Mouse (Mus musculus): Measurements from ENCODE around the gene Vamp1. TPM values are rescaled to one million over a fixed set of nuclear protein-coding genes. Genes with fewer than 3 reads are reported as not detected.

Vamp1 gene
- polyA plus RNA-seq, 1 experiment from 2014 or later = 2.6 TPM

GRCm38 (mm10) chr6:125192016-125192714 lies 23.2 kb upstream of the Vamp1 start:
- H3K27ac ChIP-seq (ENCODE audit: low read depth) = peak overlapping the region; percentile 100
- peak overlapping the region; percentile 78 for H3K4me2 ChIP-seq
- peaks cover 49% of the 10 kb centered on the region for H3K36me3 ChIP-seq (ENCODE audit: insufficient read depth)
- H3K4me1 ChIP-seq (ENCODE audit: insufficient read depth) = peaks cover 6% of the 10 kb centered on the region; the same call in 1 of the 2 replicates
- H3K9me3 ChIP-seq (ENCODE audit: low read depth, low read length) = no peaks in the 10 kb centered on the region
- peak overlapping the region; percentile 71 for H3K4me3 ChIP-seq (ENCODE audit: low read depth, low read length)
- under 1% methylated on average over 34 of the region's 34 CpGs for WGBS
- peak overlapping the region; percentile 84 for H3K9ac ChIP-seq
- ATAC-seq (ENCODE audit: insufficient read depth) (peak; percentile 93), DNase-seq (peak; percentile 97)
- no peak for TF ChIP-seq CTCF (IDR thresholded peaks at IDR 0.05; ENCODE audit: low read depth)
- H3K27me3 ChIP-seq (ENCODE audit: insufficient read depth, low read length) = no peaks in the 10 kb centered on the region

- H3K9me3 ChIP-seq (ENCODE audit: low read depth, low read length) = no peaks in the 10 kb centered on the region
- peak overlapping the region; percentile 78 for H3K4me2 ChIP-seq
- WGBS = 31% methylated on average over 5 of the region's 5 CpGs
- H3K27me3 ChIP-seq (ENCODE audit: insufficient read depth, low read length) = no peaks in the 10 kb centered on the region
- peak overlapping the region; percentile 100 for H3K27ac ChIP-seq (ENCODE audit: low read depth)
- DNase-seq = no peak
- no peak for TF ChIP-seq CTCF (IDR thresholded peaks at IDR 0.05; ENCODE audit: low read depth)
- peaks cover 6% of the 10 kb centered on the region; the same call in 1 of the 2 replicates for H3K4me1 ChIP-seq (ENCODE audit: insufficient read depth)
- ATAC-seq (ENCODE audit: insufficient read depth) = no peak
- H3K36me3 ChIP-seq (ENCODE audit: insufficient read depth) = peaks cover 42% of the 10 kb centered on the region
- peak overlapping the region; percentile 71 for H3K4me3 ChIP-seq (ENCODE audit: low read depth, low read length)
- H3K9ac ChIP-seq = peak overlapping the region; percentile 84
Measured at GRCm38 (mm10) chr6:125192841-125193240, 22.5 kb upstream of the Vamp1 start.

- no peak for DNase-seq
- Histone ChIP-seq H3K36me3 (ENCODE audit: insufficient read depth) (peaks cover 37% of the 10 kb centered on the region), H3K9ac (no peak overlapping the region; the same call in 1 of the 2 replicates), H3K4me2 (peak overlapping the region; percentile 78), H3K27me3 (ENCODE audit: insufficient read depth, low read length) (no peaks in the 10 kb centered on the region), H3K4me3 (ENCODE audit: low read depth, low read length) (peak overlapping the region; percentile 71), H3K9me3 (ENCODE audit: low read depth, low read length) (no peaks in the 10 kb centered on the region), H3K4me1 (ENCODE audit: insufficient read depth) (peaks cover 6% of the 10 kb centered on the region; the same call in 1 of the 2 replicates), H3K27ac (ENCODE audit: low read depth) (no peak overlapping the region)
- WGBS = 59% methylated on average over 7 of the region's 7 CpGs
- no peak for ATAC-seq (ENCODE audit: insufficient read depth)
- no peak for TF ChIP-seq CTCF (IDR thresholded peaks at IDR 0.05; ENCODE audit: low read depth)
Measured at GRCm38 (mm10) chr6:125193390-125193789, 22.0 kb upstream of the Vamp1 start.

- Histone ChIP-seq H3K9me3 (ENCODE audit: low read depth, low read length) (no peaks in the 10 kb centered on the region), H3K4me1 (ENCODE audit: insufficient read depth) (0 out of 2 replicates have a peak, but pooled peaks cover 3% of the 10 kb centered on the region), H3K9ac (no peak overlapping the region), H3K27me3 (ENCODE audit: insufficient read depth, low read length) (no peaks in the 10 kb centered on the region), H3K4me2 (no peak overlapping the region), H3K27ac (ENCODE audit: low read depth) (no peak overlapping the region), H3K4me3 (ENCODE audit: low read depth, low read length) (no peak overlapping the region), H3K36me3 (ENCODE audit: insufficient read depth) (peaks cover 23% of the 10 kb centered on the region)
- no peak for TF ChIP-seq CTCF (IDR thresholded peaks at IDR 0.05; ENCODE audit: low read depth)
- DNase-seq (no peak), ATAC-seq (ENCODE audit: insufficient read depth) (no peak)
- 38% methylated on average over 1 of the region's 1 CpGs for WGBS
Measured at GRCm38 (mm10) chr6:125195541-125196075, 19.7 kb upstream of the Vamp1 start.

GRCm38 (mm10) chr6:125196301-125196700 lies 19.1 kb upstream of the Vamp1 start:
- Histone ChIP-seq H3K9me3 (ENCODE audit: low read depth, low read length) (no peaks in the 10 kb centered on the region), H3K9ac (no peak overlapping the region), H3K36me3 (ENCODE audit: insufficient read depth) (peaks cover 23% of the 10 kb centered on the region), H3K4me3 (ENCODE audit: low read depth, low read length) (no peak overlapping the region), H3K27ac (ENCODE audit: low read depth) (no peak overlapping the region), H3K4me1 (ENCODE audit: insufficient read depth) (0 out of 2 replicates have a peak, but pooled peaks cover 3% of the 10 kb centered on the region), H3K27me3 (ENCODE audit: insufficient read depth, low read length) (no peaks in the 10 kb centered on the region), H3K4me2 (no peak overlapping the region)
- no peak for DNase-seq
- no peak for TF ChIP-seq CTCF (IDR thresholded peaks at IDR 0.05; ENCODE audit: low read depth)
- no peak for ATAC-seq (ENCODE audit: insufficient read depth)
- WGBS = 73% methylated on average over 3 of the region's 3 CpGs

GRCm38 (mm10) chr6:125197166-125197565 lies 18.2 kb upstream of the Vamp1 start:
- peaks cover 23% of the 10 kb centered on the region for H3K36me3 ChIP-seq (ENCODE audit: insufficient read depth)
- no peaks in the 10 kb centered on the region for H3K27me3 ChIP-seq (ENCODE audit: insufficient read depth, low read length)
- DNase-seq (no peak), ATAC-seq (ENCODE audit: insufficient read depth) (no peak)
- no peak overlapping the region for H3K27ac ChIP-seq (ENCODE audit: low read depth)
- H3K4me2 ChIP-seq = no peak overlapping the region
- TF ChIP-seq CTCF (IDR thresholded peaks at IDR 0.05; ENCODE audit: low read depth) = no peak
- 0 out of 2 replicates have a peak, but pooled peaks cover 3% of the 10 kb centered on the region for H3K4me1 ChIP-seq (ENCODE audit: insufficient read depth)
- H3K4me3 ChIP-seq (ENCODE audit: low read depth, low read length) = no peak overlapping the region
- 76% methylated on average over 5 of the region's 5 CpGs for WGBS
- H3K9me3 ChIP-seq (ENCODE audit: low read depth, low read length) = no peaks in the 10 kb centered on the region
- no peak overlapping the region for H3K9ac ChIP-seq

GRCm38 (mm10) chr6:125210436-125210835 lies 4.9 kb upstream of the Vamp1 start:
- Histone ChIP-seq H3K27ac (ENCODE audit: low read depth) (no peak overlapping the region), H3K36me3 (ENCODE audit: insufficient read depth) (no peaks in the 10 kb centered on the region), H3K9ac (no peak overlapping the region), H3K9me3 (ENCODE audit: low read depth, low read length) (no peaks in the 10 kb centered on the region), H3K4me3 (ENCODE audit: low read depth, low read length) (no peak overlapping the region), H3K4me2 (no peak overlapping the region), H3K4me1 (ENCODE audit: insufficient read depth) (no peaks in the 10 kb centered on the region), H3K27me3 (ENCODE audit: insufficient read depth, low read length) (peaks cover 5% of the 10 kb centered on the region)
- no peak for DNase-seq
- 85% methylated on average over 1 of the region's 1 CpGs for WGBS
- no peak for ATAC-seq (ENCODE audit: insufficient read depth)
- TF ChIP-seq CTCF (IDR thresholded peaks at IDR 0.05; ENCODE audit: low read depth) = no peak
